Mouse (Mus musculus): ENCODE measurements around the gene Ppp4r3a. TPM values are rescaled to one million over a fixed set of nuclear protein-coding genes. Genes with fewer than 3 reads are reported as not detected.
A peak's percentile ranks its signal among the peaks of the same experiment; 100 is the strongest.
"Not testable (repeated sequence)": the region's sequence is repeated elsewhere in the genome, so short reads cannot be mapped to it uniquely, and the experiment has no call there.

Ppp4r3a gene
- total RNA-seq, 2 experiments from 2014 or later, result 134 to 202 TPM

GRCm38 (mm10) chr12:101014549-101015164 lies 68.8 kb downstream of the Ppp4r3a start:
- no peak for ATAC-seq (replicated peaks; ENCODE audit: low FRiP score, poor library complexity, severe bottlenecking)

- ATAC-seq (replicated peaks; ENCODE audit: low FRiP score, poor library complexity, severe bottlenecking), result not testable (repeated sequence)
Measured at GRCm38 (mm10) chr12:101013668-101014067, 69.8 kb downstream of the Ppp4r3a start.

- no peak for ATAC-seq (replicated peaks; ENCODE audit: low FRiP score, poor library complexity, severe bottlenecking)
Measured at GRCm38 (mm10) chr12:101013078-101013665, 70.3 kb downstream of the Ppp4r3a start.

- ATAC-seq (replicated peaks; ENCODE audit: low FRiP score, poor library complexity, severe bottlenecking), result no peak
Measured at GRCm38 (mm10) chr12:101012197-101013077, 71.1 kb downstream of the Ppp4r3a start.

GRCm38 (mm10) chr12:101011017-101011416 lies 72.5 kb downstream of the Ppp4r3a start:
- no peak for ATAC-seq (replicated peaks; ENCODE audit: low FRiP score, poor library complexity, severe bottlenecking)

GRCm38 (mm10) chr12:101010148-101010920 lies 73.2 kb downstream of the Ppp4r3a start:
- ATAC-seq (replicated peaks; ENCODE audit: low FRiP score, poor library complexity, severe bottlenecking), result peak; percentile 41; the same call in 1 of the 2 replicates

GRCm38 (mm10) chr12:101009225-101009624 lies 74.3 kb downstream of the Ppp4r3a start:
- no peak for ATAC-seq (replicated peaks; ENCODE audit: low FRiP score, poor library complexity, severe bottlenecking)

- no peak for ATAC-seq (replicated peaks; ENCODE audit: low FRiP score, poor library complexity, severe bottlenecking)
Measured at GRCm38 (mm10) chr12:101008648-101009047, 74.9 kb downstream of the Ppp4r3a start.

GRCm38 (mm10) chr12:101007968-101008481 lies 75.5 kb downstream of the Ppp4r3a start:
- no peak for ATAC-seq (replicated peaks; ENCODE audit: low FRiP score, poor library complexity, severe bottlenecking)

- no peak for ATAC-seq (replicated peaks; ENCODE audit: low FRiP score, poor library complexity, severe bottlenecking)
Measured at GRCm38 (mm10) chr12:101007427-101007826, 76.1 kb downstream of the Ppp4r3a start.

- no peak for ATAC-seq (replicated peaks; ENCODE audit: low FRiP score, poor library complexity, severe bottlenecking)
Measured at GRCm38 (mm10) chr12:101005665-101006420, 77.7 kb downstream of the Ppp4r3a start.

GRCm38 (mm10) chr12:101004982-101005381 lies 78.5 kb downstream of the Ppp4r3a start:
- ATAC-seq (replicated peaks; ENCODE audit: low FRiP score, poor library complexity, severe bottlenecking), result no peak

- no peak for ATAC-seq (replicated peaks; ENCODE audit: low FRiP score, poor library complexity, severe bottlenecking)
Measured at GRCm38 (mm10) chr12:101002801-101003513, 80.5 kb downstream of the Ppp4r3a start.

GRCm38 (mm10) chr12:100999061-100999954 lies 84.2 kb downstream of the Ppp4r3a start:
- ATAC-seq (replicated peaks; ENCODE audit: low FRiP score, poor library complexity, severe bottlenecking), result peak; percentile 52

GRCm38 (mm10) chr12:100998564-100998962 lies 84.9 kb downstream of the Ppp4r3a start:
- ATAC-seq (replicated peaks; ENCODE audit: low FRiP score, poor library complexity, severe bottlenecking), result no peak; the same call in 1 of the 2 replicates

- ATAC-seq (replicated peaks; ENCODE audit: low FRiP score, poor library complexity, severe bottlenecking), result no peak
Measured at GRCm38 (mm10) chr12:100997830-100998563, 85.5 kb downstream of the Ppp4r3a start.
